Mouse (Mus musculus) inflammation-experienced regulatory T-cells, adult 16 weeks (primary cell): ENCODE data around the gene Vmn1r237. TPM values are rescaled to one million over a fixed set of nuclear protein-coding genes. Genes with fewer than 3 reads are reported as not detected.

Source experiments
- polyA plus RNA-seq: library from polyadenylated mRNA; unstranded; fragments of 100-300 nt; shearing (Covaris generic); gene quantifications from one replicate; pipeline ENCODE4 v1.2.1, GENCODE M21; 2017

Vmn1r237 gene
- not detected for polyA plus RNA-seq

GRCm38 (mm10) chr17:21311565-21311964 lies at the start of gene Vmn1r237:
Vmn1r237 (plus strand) TSS chr17:21311865.

GRCm38 (mm10) chr17:21282642-21283041 lies 29.0 kb upstream of the Vmn1r237 start, which contains the start of gene Vmn1r236:
Vmn1r236 (plus strand) TSS chr17:21282942.

Other genes with a start within 250 kb of the Vmn1r237 start
- gene Vmn1r234, start 85.8 kb upstream of the Vmn1r237 start, polyA plus RNA-seq: not detected
- gene Vmn1r235, start 55.5 kb upstream of the Vmn1r237 start, polyA plus RNA-seq: not detected
- not detected for gene Vmn1r236, start 28.9 kb upstream of the Vmn1r237 start, polyA plus RNA-seq
- 22.2 TPM for gene Zfp677, start 71.9 kb downstream of the Vmn1r237 start, polyA plus RNA-seq
- 11.7 TPM for gene Zfp54, start 111.4 kb downstream of the Vmn1r237 start, polyA plus RNA-seq
- 48.7 TPM for gene Zfp51, start 138.5 kb downstream of the Vmn1r237 start, polyA plus RNA-seq
- 65.0 TPM for gene Zfp53, start 177.1 kb downstream of the Vmn1r237 start, polyA plus RNA-seq
- 26.1 TPM for gene Zfp52, start 223.7 kb downstream of the Vmn1r237 start, polyA plus RNA-seq